Mouse (Mus musculus): ENCODE data around the gene Clptm1l. TPM values are rescaled to one million over a fixed set of nuclear protein-coding genes. Genes with fewer than 3 reads are reported as not detected.

The Clptm1l gene
- 103 and 113 TPM in 2 replicates for polyA plus RNA-seq (2014; fragmentation: Nextera tagmentation; extraction: Ambion mirVana)

- WGBS: under 1% methylated on average over 48 of the region's 53 CpGs
- ATAC-seq (ENCODE audit: insufficient number of reproducible peaks, insufficient read depth, low FRiP score, low read depth): peak; percentile 88
- Histone ChIP-seq H3K4me3 (ENCODE audit: control insufficient read depth in 1 of 2, insufficient read depth in 1 of 2, low read depth in 1 of 2, low read length in 2 of 2) (peak within 1 kb of the TSS; percentile 81 to 90), H3K4me2 (ENCODE audit: low read length) (peak within 1 kb of the TSS; percentile 95), H3K4me1 (ENCODE audit: control insufficient read depth in 2 of 2, insufficient read depth in 2 of 2, low read length in 2 of 2) (peaks cover 6 to 15% of the 10 kb centered on the region in 2 experiments), H3K9me3 (ENCODE audit: control insufficient read depth, low read length) (no peaks in the 10 kb centered on the region), H3K36me3 (ENCODE audit: control insufficient read depth, insufficient read depth, low read length) (peaks cover 31% of the 10 kb centered on the region), H3K27ac (replicated peaks in 1 of 2; ENCODE audit: control insufficient read depth in 1 of 2, insufficient read depth in 1 of 2, low read depth in 2 of 2, low read length in 2 of 2) (peak within 1 kb of the TSS; percentile 75 to 83; a peak in 3 of 4 replicates), H3K27me3 (ENCODE audit: control insufficient read depth, insufficient read depth, low read length) (no peaks in the 10 kb centered on the region; the same call in 1 of the 2 replicates), H3K9ac (ENCODE audit: low read length) (peak within 1 kb of the TSS; percentile 95)
Observed at GRCm38 (mm10) chr13:73603522-73604155, at the start of gene Clptm1l. Gene Clptm1l (plus strand): TSS chr13:73604006.

DNA sequence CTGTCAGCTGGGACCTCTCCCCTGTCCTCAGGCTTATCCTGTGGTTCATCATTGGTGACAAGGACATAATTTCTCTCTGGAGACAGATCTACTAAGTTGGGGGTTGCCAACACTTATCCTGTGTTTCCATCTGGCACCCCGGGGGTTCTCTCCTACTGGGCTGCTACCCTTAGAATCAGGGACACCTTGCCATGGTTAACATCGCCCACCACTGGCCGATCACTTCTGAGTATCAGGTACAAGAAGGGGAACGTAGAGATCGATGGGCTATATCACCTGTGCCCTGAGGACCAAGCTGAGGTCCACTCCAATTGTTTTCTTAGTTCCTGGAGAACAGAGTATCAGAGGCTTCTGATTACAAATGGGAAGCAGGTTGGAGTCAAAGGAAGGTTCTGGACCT lies 39.6 kb upstream of the Clptm1l start:
- 0 out of 4 replicates have a peak, but pooled peaks cover 0 to 3% of the 10 kb centered on the region in 2 experiments for H3K4me1 ChIP-seq (ENCODE audit: control insufficient read depth in 2 of 2, insufficient read depth in 2 of 2, low read length in 2 of 2)
- ATAC-seq (ENCODE audit: insufficient number of reproducible peaks, insufficient read depth, low FRiP score, low read depth): no peak
- WGBS: 84% methylated on average over 5 of the region's 5 CpGs
- no peak overlapping the region for H3K4me2 ChIP-seq (ENCODE audit: low read length)
- H3K9me3 ChIP-seq (ENCODE audit: control insufficient read depth, low read length): no peaks in the 10 kb centered on the region
- no peaks in the 10 kb centered on the region for H3K27me3 ChIP-seq (ENCODE audit: control insufficient read depth, insufficient read depth, low read length)
- H3K4me3 ChIP-seq (ENCODE audit: control insufficient read depth in 1 of 2, insufficient read depth in 1 of 2, low read depth in 1 of 2, low read length in 2 of 2): no peak overlapping the region
- no peak overlapping the region for H3K9ac ChIP-seq (ENCODE audit: low read length)
- H3K27ac ChIP-seq (replicated peaks in 1 of 2; ENCODE audit: control insufficient read depth in 1 of 2, insufficient read depth in 1 of 2, low read depth in 2 of 2, low read length in 2 of 2): no peak overlapping the region
- no peaks in the 10 kb centered on the region for H3K36me3 ChIP-seq (ENCODE audit: control insufficient read depth, insufficient read depth, low read length)

GRCm38 (mm10) chr13:73575051-73575450 lies 28.8 kb upstream of the Clptm1l start:
- Histone ChIP-seq H3K27me3 (ENCODE audit: control insufficient read depth, insufficient read depth, low read length) (no peaks in the 10 kb centered on the region), H3K4me3 (ENCODE audit: control insufficient read depth in 1 of 2, insufficient read depth in 1 of 2, low read depth in 1 of 2, low read length in 2 of 2) (no peak overlapping the region), H3K9ac (ENCODE audit: low read length) (no peak overlapping the region), H3K36me3 (ENCODE audit: control insufficient read depth, insufficient read depth, low read length) (no peaks in the 10 kb centered on the region), H3K27ac (replicated peaks in 1 of 2; ENCODE audit: control insufficient read depth in 1 of 2, insufficient read depth in 1 of 2, low read depth in 2 of 2, low read length in 2 of 2) (no peak overlapping the region), H3K4me2 (ENCODE audit: low read length) (no peak overlapping the region), H3K4me1 (ENCODE audit: control insufficient read depth in 2 of 2, insufficient read depth in 2 of 2, low read length in 2 of 2) (no peaks in the 10 kb centered on the region), H3K9me3 (ENCODE audit: control insufficient read depth, low read length) (no peaks in the 10 kb centered on the region)
- no peak for ATAC-seq (ENCODE audit: insufficient number of reproducible peaks, insufficient read depth, low FRiP score, low read depth)

DNA sequence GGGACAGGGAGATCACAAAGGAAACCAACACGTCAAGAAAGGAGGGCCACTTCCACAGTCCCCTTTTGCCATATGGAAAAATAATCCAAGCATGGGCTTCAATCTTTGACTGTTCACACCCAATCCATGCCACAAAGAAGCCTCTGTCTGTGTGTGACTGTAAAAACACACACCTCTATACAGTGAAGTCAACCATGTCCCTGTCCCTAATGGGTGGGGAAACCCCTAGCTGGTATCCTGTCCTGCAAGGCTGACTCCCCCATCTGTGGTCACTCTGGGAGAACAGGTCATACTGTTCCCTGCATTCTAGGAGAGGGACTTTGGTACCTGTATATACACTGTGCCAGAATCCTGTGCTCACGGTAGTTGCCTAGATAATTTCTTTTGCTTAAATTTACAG lies 26.5 kb upstream of the Clptm1l start:
- ATAC-seq (ENCODE audit: insufficient number of reproducible peaks, insufficient read depth, low FRiP score, low read depth): no peak
- H3K27ac ChIP-seq (replicated peaks in 1 of 2; ENCODE audit: control insufficient read depth in 1 of 2, insufficient read depth in 1 of 2, low read depth in 2 of 2, low read length in 2 of 2): no peak overlapping the region
- no peak overlapping the region for H3K9ac ChIP-seq (ENCODE audit: low read length)
- no peaks in the 10 kb centered on the region for H3K36me3 ChIP-seq (ENCODE audit: control insufficient read depth, insufficient read depth, low read length)
- no peaks in the 10 kb centered on the region for H3K27me3 ChIP-seq (ENCODE audit: control insufficient read depth, insufficient read depth, low read length)
- WGBS: 59% methylated on average over 2 of the region's 2 CpGs
- no peaks in the 10 kb centered on the region for H3K9me3 ChIP-seq (ENCODE audit: control insufficient read depth, low read length)
- H3K4me1 ChIP-seq (ENCODE audit: control insufficient read depth in 2 of 2, insufficient read depth in 2 of 2, low read length in 2 of 2): no peaks in the 10 kb centered on the region
- H3K4me3 ChIP-seq (ENCODE audit: control insufficient read depth in 1 of 2, insufficient read depth in 1 of 2, low read depth in 1 of 2, low read length in 2 of 2): no peak overlapping the region
- no peak overlapping the region for H3K4me2 ChIP-seq (ENCODE audit: low read length)

GRCm38 (mm10) chr13:73591488-73591887 lies 12.3 kb upstream of the Clptm1l start:
- Histone ChIP-seq H3K4me3 (ENCODE audit: control insufficient read depth in 1 of 2, insufficient read depth in 1 of 2, low read depth in 1 of 2, low read length in 2 of 2) (no peak overlapping the region), H3K9ac (ENCODE audit: low read length) (no peak overlapping the region), H3K4me1 (ENCODE audit: control insufficient read depth in 2 of 2, insufficient read depth in 2 of 2, low read length in 2 of 2) (no peaks in the 10 kb centered on the region), H3K27ac (replicated peaks in 1 of 2; ENCODE audit: control insufficient read depth in 1 of 2, insufficient read depth in 1 of 2, low read depth in 2 of 2, low read length in 2 of 2) (no peak overlapping the region), H3K4me2 (ENCODE audit: low read length) (no peak overlapping the region), H3K9me3 (ENCODE audit: control insufficient read depth, low read length) (no peaks in the 10 kb centered on the region), H3K36me3 (ENCODE audit: control insufficient read depth, insufficient read depth, low read length) (no peaks in the 10 kb centered on the region), H3K27me3 (ENCODE audit: control insufficient read depth, insufficient read depth, low read length) (peaks cover 20% of the 10 kb centered on the region; the same call in 1 of the 2 replicates)
- WGBS: 75% methylated on average over 3 of the region's 3 CpGs
- ATAC-seq (ENCODE audit: insufficient number of reproducible peaks, insufficient read depth, low FRiP score, low read depth): no peak

- Histone ChIP-seq H3K9me3 (ENCODE audit: control insufficient read depth, low read length) (no peaks in the 10 kb centered on the region), H3K4me2 (ENCODE audit: low read length) (no peak overlapping the region), H3K4me3 (ENCODE audit: control insufficient read depth in 1 of 2, insufficient read depth in 1 of 2, low read depth in 1 of 2, low read length in 2 of 2) (no peak overlapping the region), H3K36me3 (ENCODE audit: control insufficient read depth, insufficient read depth, low read length) (no peaks in the 10 kb centered on the region), H3K27ac (replicated peaks in 1 of 2; ENCODE audit: control insufficient read depth in 1 of 2, insufficient read depth in 1 of 2, low read depth in 2 of 2, low read length in 2 of 2) (no peak overlapping the region), H3K4me1 (ENCODE audit: control insufficient read depth in 2 of 2, insufficient read depth in 2 of 2, low read length in 2 of 2) (no peaks in the 10 kb centered on the region), H3K27me3 (ENCODE audit: control insufficient read depth, insufficient read depth, low read length) (peaks cover 19% of the 10 kb centered on the region; the same call in 1 of the 2 replicates), H3K9ac (ENCODE audit: low read length) (no peak overlapping the region)
- no peak for ATAC-seq (ENCODE audit: insufficient number of reproducible peaks, insufficient read depth, low FRiP score, low read depth)
- 43% methylated on average over 2 of the region's 2 CpGs for WGBS
Observed at GRCm38 (mm10) chr13:73592546-73592945, 11.3 kb upstream of the Clptm1l start.

- H3K9ac ChIP-seq (ENCODE audit: low read length): no peak overlapping the region
- H3K4me1 ChIP-seq (ENCODE audit: control insufficient read depth in 2 of 2, insufficient read depth in 2 of 2, low read length in 2 of 2): no peaks in the 10 kb centered on the region
- ATAC-seq (ENCODE audit: insufficient number of reproducible peaks, insufficient read depth, low FRiP score, low read depth): no peak
- H3K4me3 ChIP-seq (ENCODE audit: control insufficient read depth in 1 of 2, insufficient read depth in 1 of 2, low read depth in 1 of 2, low read length in 2 of 2): no peak overlapping the region
- no peaks in the 10 kb centered on the region for H3K36me3 ChIP-seq (ENCODE audit: control insufficient read depth, insufficient read depth, low read length)
- no peaks in the 10 kb centered on the region for H3K9me3 ChIP-seq (ENCODE audit: control insufficient read depth, low read length)
- no peak overlapping the region for H3K27ac ChIP-seq (replicated peaks in 1 of 2; ENCODE audit: control insufficient read depth in 1 of 2, insufficient read depth in 1 of 2, low read depth in 2 of 2, low read length in 2 of 2)
- H3K4me2 ChIP-seq (ENCODE audit: low read length): no peak overlapping the region
- peaks cover 19% of the 10 kb centered on the region for H3K27me3 ChIP-seq (ENCODE audit: control insufficient read depth, insufficient read depth, low read length)
- 67% methylated on average over 4 of the region's 4 CpGs for WGBS
Observed at GRCm38 (mm10) chr13:73596276-73596675, 7.5 kb upstream of the Clptm1l start.

DNA sequence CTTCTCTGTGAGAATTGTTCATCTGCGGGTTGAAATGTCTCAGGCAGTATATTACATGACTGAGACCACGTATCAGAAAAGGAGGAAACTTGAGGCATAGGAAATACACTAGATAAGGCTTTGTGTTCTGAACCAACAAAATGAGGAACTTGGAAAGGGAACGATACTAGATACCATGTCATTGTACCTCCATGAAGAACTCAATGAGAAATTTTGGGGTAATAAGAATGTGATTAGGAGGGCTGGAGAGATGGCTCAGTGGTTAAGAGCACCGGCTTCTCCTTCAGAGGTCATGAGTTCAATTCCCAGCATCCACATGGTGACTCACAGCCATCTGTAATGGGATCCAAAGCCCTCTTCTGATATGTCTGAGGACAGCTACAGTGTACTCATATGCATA lies 3.6 kb upstream of the Clptm1l start:
- no peak overlapping the region for H3K9ac ChIP-seq (ENCODE audit: low read length)

More for the DNA sequence above, 3.6 kb upstream of the Clptm1l start:
- H3K36me3 ChIP-seq (ENCODE audit: control insufficient read depth, insufficient read depth, low read length): no peaks in the 10 kb centered on the region
- no peak overlapping the region for H3K27ac ChIP-seq (replicated peaks in 1 of 2; ENCODE audit: control insufficient read depth in 1 of 2, insufficient read depth in 1 of 2, low read depth in 2 of 2, low read length in 2 of 2)
- H3K9me3 ChIP-seq (ENCODE audit: control insufficient read depth, low read length): no peaks in the 10 kb centered on the region
- H3K4me3 ChIP-seq (ENCODE audit: control insufficient read depth in 1 of 2, insufficient read depth in 1 of 2, low read depth in 1 of 2, low read length in 2 of 2): no peak overlapping the region
- WGBS: 60% methylated on average over 4 of the region's 4 CpGs
- no peak overlapping the region for H3K4me2 ChIP-seq (ENCODE audit: low read length)
- peaks cover 6 to 14% of the 10 kb centered on the region in 2 experiments for H3K4me1 ChIP-seq (ENCODE audit: control insufficient read depth in 2 of 2, insufficient read depth in 2 of 2, low read length in 2 of 2)
- peaks cover 11% of the 10 kb centered on the region; the same call in 1 of the 2 replicates for H3K27me3 ChIP-seq (ENCODE audit: control insufficient read depth, insufficient read depth, low read length)
- ATAC-seq (ENCODE audit: insufficient number of reproducible peaks, insufficient read depth, low FRiP score, low read depth): no peak
